Mouse (Mus musculus) CH12.LX (cell line): ENCODE measurements around the gene Cggbp1. TPM values are rescaled to one million over a fixed set of nuclear protein-coding genes. Genes with fewer than 3 reads are reported as not detected.

Source experiments
- DNase-seq: peaks from one replicate; pipeline ENCODE4 v3.0.0-alpha.2; 2013; ENCODE audit errors: extremely low read depth
- H3K27ac ChIP-seq: 2 replicates; pipeline ENCODE4 v1.5.1; 2012; ENCODE audit warnings: low read depth, mild to moderate bottlenecking, control low read depth, moderate library complexity; ENCODE audit not compliant: insufficient read depth
- H3K27me3 ChIP-seq: replicated peaks from 2 replicates; pipeline ENCODE3; 2012; ENCODE audit warnings: inconsistent platforms
- H3K36me3 ChIP-seq, 2 experiments: replicated peaks in 1 of 2; 2 replicates each; pipeline versions ENCODE3 to v1.6.1; 2012; ENCODE audit warnings: inconsistent platforms in 1 of 2, low read length in 1 of 2, mild to moderate bottlenecking in 1 of 2, mixed read lengths in 1 of 2, moderate library complexity in 1 of 2; ENCODE audit not compliant: control insufficient read depth in 1 of 2, insufficient read depth in 1 of 2
- H3K4me1 ChIP-seq, 2 experiments: 2 replicates each; pipeline ENCODE4 v1.6.1; 2012; ENCODE audit warnings: inconsistent platforms in 1 of 2, moderate library complexity in 1 of 2; ENCODE audit not compliant: insufficient read depth in 2 of 2, control insufficient read depth in 1 of 2
- H3K4me2 ChIP-seq: 2 replicates; pipeline ENCODE4 v1.6.1; 2012; ENCODE audit warnings: low read depth, mild to moderate bottlenecking, control low read depth; ENCODE audit not compliant: poor library complexity, insufficient read depth, severe bottlenecking
- H3K4me3 ChIP-seq, 3 experiments: fragments of 150-350 bp in 1 of 3; sonication (generic) in 1 of 3; replicated peaks in 1 of 3; 2 replicates each; pipeline versions ENCODE3 to v1.5.1; 2011 to 2012; ENCODE audit warnings: low read depth in 2 of 3, low read length in 2 of 3, mild to moderate bottlenecking in 2 of 3, moderate library complexity in 2 of 3, control low read depth in 1 of 3, improper control_type of control experiment in 1 of 3, inconsistent platforms in 1 of 3, mixed read lengths in 1 of 3; ENCODE audit not compliant: poor library complexity in 1 of 3
- H3K79me2 ChIP-seq: replicated peaks from 2 replicates; pipeline ENCODE4 v1.6.1; 2012; ENCODE audit warnings: mild to moderate bottlenecking, moderate library complexity; ENCODE audit not compliant: control insufficient read depth, poor library complexity, insufficient read depth, severe bottlenecking; ENCODE audit errors: extremely low read depth
- H3K9ac ChIP-seq: 2 replicates; pipeline ENCODE4 v1.6.1; 2012; ENCODE audit warnings: low read depth, mild to moderate bottlenecking, control low read depth, moderate library complexity; ENCODE audit not compliant: insufficient read depth
- H3K9me3 ChIP-seq: replicated peaks from 2 replicates; pipeline ENCODE3; 2012; ENCODE audit warnings: low read length, inconsistent platforms, mixed read lengths
- CHD2 ChIP-seq: IDR thresholded peaks from 2 replicates; pipeline ENCODE4 v1.6.1; 2011; ENCODE audit warnings: low read length, improper control_type of control experiment
- CTCF ChIP-seq, 2 experiments: IDR thresholded peaks in 1 of 2; conservative IDR thresholded peaks in 1 of 2; 2 replicates each; pipeline ENCODE4 v1.5.1; 2011 to 2012; ENCODE audit warnings: low read depth in 2 of 2, low read length in 2 of 2, improper control_type of control experiment in 1 of 2, inconsistent platforms in 1 of 2, mild to moderate bottlenecking in 1 of 2, moderate library complexity in 1 of 2
- E2F4 ChIP-seq: IDR thresholded peaks from 2 replicates; pipeline ENCODE4 v1.6.1; 2011; ENCODE audit warnings: low read depth, low read length, improper control_type of control experiment; ENCODE audit not compliant: insufficient replicate concordance
- EP300 ChIP-seq: IDR thresholded peaks from 2 replicates; pipeline ENCODE4 v1.6.1; 2011; ENCODE audit warnings: low read length, improper control_type of control experiment
- ETS1 ChIP-seq: conservative IDR thresholded peaks from 2 replicates; pipeline ENCODE4 v1.6.1; 2012; ENCODE audit warnings: low read depth, mild to moderate bottlenecking, inconsistent platforms, low read length, improper control_type of control experiment, moderate library complexity
- HCFC1 ChIP-seq: IDR thresholded peaks from 2 replicates; pipeline ENCODE4 v1.6.1; 2012; ENCODE audit warnings: low read depth, mild to moderate bottlenecking, inconsistent platforms, low read length, improper control_type of control experiment
- JUN ChIP-seq: IDR thresholded peaks from 2 replicates; pipeline ENCODE4 v1.6.1; 2011; ENCODE audit warnings: low read depth, mild to moderate bottlenecking, low read length, improper control_type of control experiment, moderate library complexity; ENCODE audit not compliant: insufficient read depth
- KAT2A ChIP-seq: IDR thresholded peaks from 2 replicates; pipeline ENCODE4 v1.6.1; 2012; ENCODE audit warnings: low read length, improper control_type of control experiment, inconsistent platforms; ENCODE audit not compliant: insufficient replicate concordance
- MAZ ChIP-seq: IDR thresholded peaks from 2 replicates; pipeline ENCODE4 v1.6.1; 2012; ENCODE audit warnings: low read depth, mild to moderate bottlenecking, inconsistent platforms, low read length, improper control_type of control experiment, moderate library complexity
- MXI1 ChIP-seq: IDR thresholded peaks from 2 replicates; pipeline ENCODE4 v1.6.1; 2011; ENCODE audit warnings: mild to moderate bottlenecking, low read depth, low read length, improper control_type of control experiment
- NRF1 ChIP-seq: IDR thresholded peaks from 2 replicates; pipeline ENCODE4 v1.6.1; 2014; ENCODE audit warnings: low read depth, mild to moderate bottlenecking, inconsistent platforms, low read length, improper control_type of control experiment, moderate library complexity
- POLR2AphosphoS2 ChIP-seq: IDR thresholded peaks from 2 replicates; pipeline ENCODE4 v1.6.1; 2011; ENCODE audit warnings: low read depth, low read length, improper control_type of control experiment
- RAD21 ChIP-seq: IDR thresholded peaks from 2 replicates; pipeline ENCODE4 v1.6.1; 2011; ENCODE audit warnings: low read depth, mild to moderate bottlenecking, low read length, improper control_type of control experiment, moderate library complexity
- SMC3 ChIP-seq: IDR thresholded peaks from 2 replicates; pipeline ENCODE4 v1.6.1; 2011; ENCODE audit warnings: low read depth, low read length, improper control_type of control experiment
- TBP ChIP-seq: conservative IDR thresholded peaks from 2 replicates; pipeline ENCODE4 v1.6.1; 2011; ENCODE audit warnings: low read depth, low read length, improper control_type of control experiment
- TCF12 ChIP-seq: IDR thresholded peaks from 2 replicates; pipeline ENCODE4 v1.6.1; 2014; ENCODE audit warnings: low read depth, mild to moderate bottlenecking, inconsistent platforms, low read length, improper control_type of control experiment
- USF1 ChIP-seq: IDR thresholded peaks from 2 replicates; pipeline ENCODE4 v1.6.1; 2014; ENCODE audit warnings: low read depth, mild to moderate bottlenecking, inconsistent platforms, low read length, improper control_type of control experiment
- ZC3H11A ChIP-seq: IDR thresholded peaks from 2 replicates; pipeline ENCODE4 v1.6.1; 2012; ENCODE audit warnings: low read depth, mild to moderate bottlenecking, inconsistent platforms, low read length, improper control_type of control experiment
- ZMIZ1 ChIP-seq: IDR thresholded peaks from 2 replicates; pipeline ENCODE4 v1.6.1; 2012; ENCODE audit warnings: low read depth, mild to moderate bottlenecking, inconsistent platforms, low read length, improper control_type of control experiment
- ZNF384 ChIP-seq: IDR thresholded peaks from 2 replicates; pipeline ENCODE4 v1.6.1; 2012; ENCODE audit warnings: low read depth, low read length, improper control_type of control experiment, inconsistent platforms
- dilution Hi-C: fragments of 300-500 bp; cut with MboI; formaldehyde crosslinking; loops from 2 replicates; pipeline ENCODE4 v1.14.3; 2020; ENCODE audit warnings: low sequenced_read_pairs; ENCODE audit not compliant: extremely low pct_unique_long_range_greater_than_20kb, extremely low pct_ligation_motif_present
- in situ Hi-C: fragments of 300-500 bp; cut with MboI; formaldehyde crosslinking; loops from 3 replicates; pipeline ENCODE4 v1.14.3; 2019; ENCODE audit warnings: low sequenced_read_pairs, low pct_ligation_motif_present, low pct_unique_long_range_greater_than_20kb, mixed read lengths
- polyA plus RNA-seq: library from polyadenylated mRNA; unstranded; fragments of >175 nt; gene quantifications from 2 replicates; pipeline ENCODE4 v1.2.1, GENCODE M21; 2012; ENCODE audit warnings: low read depth; ENCODE audit not compliant: insufficient read length
- total RNA-seq, 2 experiments: library from RNA; depleted of rRNA; stranded (reverse); fragments of 300-350 nt in 1 of 2; fragments of >200 nt in 1 of 2; gene quantifications; 2 replicates each; pipeline ENCODE4 v1.2.3; 2012 to 2014

The Cggbp1 gene
- total and polyA plus RNA-seq, 3 experiments: 38.5 to 86.5 (median 71.1) TPM

DNA sequence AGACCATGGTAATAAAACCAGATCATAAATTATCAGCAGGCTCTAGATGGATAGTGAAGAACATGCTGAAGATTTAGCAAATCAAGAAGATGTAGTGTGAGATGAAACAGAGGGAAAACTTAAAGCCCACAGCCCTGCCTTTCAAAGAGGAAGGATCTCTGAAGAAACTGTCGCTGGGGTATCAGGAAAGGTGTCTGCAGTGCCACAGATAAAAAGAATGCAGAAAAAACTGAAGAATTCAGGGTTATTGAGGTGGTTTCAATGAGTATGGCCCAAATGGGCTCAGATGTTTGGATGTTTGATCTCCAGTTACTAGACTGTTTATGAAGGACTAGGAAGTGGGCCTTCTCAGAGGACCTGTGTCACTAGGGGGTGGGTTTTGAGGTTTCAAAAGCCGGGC lies 17.8 kb downstream of the Cggbp1 start:
- Histone ChIP-seq H3K4me2 (no peak overlapping the region), H3K27ac (no peak overlapping the region), H3K79me2 (no peaks in the 10 kb centered on the region), H3K36me3 (no peaks in the 10 kb centered on the region), H3K9ac (no peak overlapping the region), H3K4me3 (no peak overlapping the region)
- no peak for TF ChIP-seq TBP
- no peak for TF ChIP-seq POLR2AphosphoS2
- TF ChIP-seq ETS1: no peak
- TF ChIP-seq ZNF384: no peak
- TF ChIP-seq HCFC1: no peak
- TF ChIP-seq EP300: no peak
- no peak for TF ChIP-seq TCF12
- TF ChIP-seq JUN: no peak
- TF ChIP-seq, all 38 proteins: peak for 0
- Histone ChIP-seq H3K4me1 (peaks cover 3 to 13% of the 10 kb centered on the region in 2 experiments; a peak in 2 of 4 replicates), H3K9me3 (no peaks in the 10 kb centered on the region), H3K27me3 (no peaks in the 10 kb centered on the region)
- DNase-seq: no peak
- in situ Hi-C loops: no loop called here
- dilution Hi-C loops: no loop called here

DNA sequence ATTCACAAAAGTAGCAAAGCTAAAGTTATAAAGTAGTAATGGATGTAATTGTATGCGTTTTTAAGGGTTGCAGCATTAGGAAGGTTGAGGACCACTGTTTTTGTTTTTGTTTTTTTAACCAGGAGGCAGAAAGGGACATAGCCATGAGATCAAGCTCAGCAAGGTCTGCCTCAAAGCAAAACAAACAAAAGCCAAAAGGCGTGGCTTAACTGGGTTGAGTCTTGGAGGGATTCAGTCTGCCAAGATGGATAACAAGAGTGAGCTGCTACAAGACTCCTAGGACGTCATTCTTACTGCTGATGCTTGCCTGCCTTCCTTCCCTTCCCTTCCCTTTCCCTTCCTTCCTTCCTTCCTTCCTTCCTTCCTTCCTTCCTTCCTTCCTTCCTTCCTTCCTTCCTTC lies 20.5 kb downstream of the Cggbp1 start:
- Histone ChIP-seq H3K79me2 (no peaks in the 10 kb centered on the region), H3K4me1 (peaks cover 6 to 27% of the 10 kb centered on the region in 2 experiments; a peak in 3 of 4 replicates), H3K4me2 (no peak overlapping the region), H3K27me3 (no peaks in the 10 kb centered on the region), H3K9me3 (no peaks in the 10 kb centered on the region), H3K36me3 (no peaks in the 10 kb centered on the region), H3K9ac (no peak overlapping the region), H3K4me3 (no peak overlapping the region), H3K27ac (no peak overlapping the region)
- in situ Hi-C loops: no loop called here
- TF ChIP-seq MAZ (no peak), E2F4 (no peak), EP300 (no peak), TBP (no peak), USF1 (no peak), SMC3 (no peak), MXI1 (no peak), ZMIZ1 (no peak), NRF1 (no peak), CHD2 (no peak), JUN (no peak), ETS1 (no peak), ZC3H11A (no peak), CTCF (conservative IDR thresholded peaks at IDR 0.05 in 1 of 2, IDR thresholded peaks at IDR 0.05 in 1 of 2; ENCODE audit: low read depth in 2 of 2, low read length in 2 of 2) (no peak), RAD21 (no peak), POLR2AphosphoS2 (no peak), KAT2A (no peak)
- dilution Hi-C loops: no loop called here
- no peak for DNase-seq
